Mouse (Mus musculus): ENCODE data around the gene Lzts3. TPM values are rescaled to one million over a fixed set of nuclear protein-coding genes. Genes with fewer than 3 reads are reported as not detected.

The Lzts3 gene
- total RNA-seq, 2 experiments from 2014 or later: 4.3 to 5.0 TPM

Other genes with a start within 250 kb of the Lzts3 start
- 10 to 100 TPM in 1 of 2 experiments, 1 to 10 TPM in 1; 9.6 to 10.9 TPM for gene Cpxm1, start 245.2 kb downstream of the Lzts3 start, total RNA-seq (2021)
- gene Gm28372, start 237.6 kb downstream of the Lzts3 start, total RNA-seq (2021): not detected
- not detected for gene 1700020A23Rik, start 237.5 kb downstream of the Lzts3 start, total RNA-seq (2021)
- not detected for gene Tmem239, start 236.3 kb downstream of the Lzts3 start, total RNA-seq (2021)
- 10 to 100 TPM; 39.0 to 45.3 TPM for gene Vps16, start 218.5 kb downstream of the Lzts3 start, total RNA-seq (2021)
- gene Pced1a, start 218.1 kb downstream of the Lzts3 start, total RNA-seq (2021): 1 to 10 TPM; 5.6 to 6.2 TPM
- 10 to 100 TPM; 78.9 to 86.4 TPM for gene Ptpra, start 192.5 kb downstream of the Lzts3 start, total RNA-seq (2021)
- 10 to 100 TPM; 78.0 to 86.6 TPM for gene Mrps26, start 79.1 kb downstream of the Lzts3 start, total RNA-seq (2021)
- not detected for gene Oxt, start 66.6 kb downstream of the Lzts3 start, total RNA-seq (2021)
- gene Avp, start 60.2 kb downstream of the Lzts3 start, total RNA-seq (2021): 1 to 10 TPM in 1 of 2 experiments, under 1 TPM in 1; 0.83 to 1.5 TPM
- gene Fastkd5, start 12.8 kb downstream of the Lzts3 start, total RNA-seq (2021): 1 to 10 TPM; 8.1 to 9.2 TPM
- gene Ubox5, start 12.8 kb downstream of the Lzts3 start, total RNA-seq (2021): 1 to 10 TPM; 5.5 TPM
- gene Ddrgk1, start 21.9 kb upstream of the Lzts3 start, total RNA-seq (2021): 10 to 100 TPM; 57.7 to 58.9 TPM
- 10 to 100 TPM; 32.7 to 35.2 TPM for gene Itpa, start 24.8 kb upstream of the Lzts3 start, total RNA-seq (2021)
- under 1 TPM; 0.12 to 0.16 TPM for gene Slc4a11, start 54.7 kb upstream of the Lzts3 start, total RNA-seq (2021)